Mouse (Mus musculus): ENCODE measurements around the gene Tnnt1.

DNA sequence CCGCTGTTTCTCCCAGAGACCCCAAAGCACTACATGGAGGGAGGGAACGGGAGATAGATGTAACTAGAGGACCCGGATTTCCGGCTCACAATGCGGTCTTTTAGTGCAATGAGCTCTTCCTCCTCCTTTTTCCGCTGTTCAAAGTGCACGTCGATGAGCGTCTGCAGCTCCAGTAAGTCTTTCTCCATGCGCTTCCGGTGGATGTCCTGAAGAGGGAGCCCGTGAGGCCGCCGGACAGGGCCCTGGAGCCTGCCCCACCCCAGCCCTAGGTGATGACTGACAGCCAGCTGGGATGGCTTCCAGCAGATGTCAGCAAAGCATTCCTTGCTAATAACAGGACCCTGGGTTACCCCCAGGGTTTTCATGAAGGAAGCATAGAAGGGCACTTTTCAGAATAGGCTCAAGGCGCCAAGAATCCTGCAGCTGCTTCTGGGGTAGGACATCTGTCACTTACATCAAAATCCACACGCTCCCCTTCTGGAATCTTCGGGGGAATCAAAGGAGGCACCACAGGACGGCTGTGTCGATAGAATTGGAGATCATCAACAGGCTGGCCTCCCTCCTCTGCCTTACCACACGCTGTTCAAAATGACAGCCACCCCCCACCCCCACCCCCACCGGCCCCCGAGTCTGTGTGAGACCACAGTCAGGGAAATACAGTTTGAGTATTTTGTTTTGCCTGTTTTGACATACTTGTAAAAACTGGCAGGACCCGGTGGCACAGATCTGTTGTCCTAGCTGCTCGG lies 6.1 kb downstream of the Tnnt1 start:
- TF ChIP-seq CTCF (IDR thresholded peaks at IDR 0.05; ENCODE audit: low read depth) (peak; percentile 91), EP300 (IDR thresholded peaks at IDR 0.05; ENCODE audit: low read depth) (peak; percentile 77; the same call in 1 of the 2 replicates)

Measured in heart, postnatal 0 days (tissue).